Mouse (Mus musculus) NIH3T3 (cell line): ENCODE results near the gene Abca9.

Source experiments
- DNase-seq: peaks from one replicate; pipeline ENCODE4 v3.0.0-alpha.2; 2012; ENCODE audit warnings: low read depth

The Abca9 gene

DNA sequence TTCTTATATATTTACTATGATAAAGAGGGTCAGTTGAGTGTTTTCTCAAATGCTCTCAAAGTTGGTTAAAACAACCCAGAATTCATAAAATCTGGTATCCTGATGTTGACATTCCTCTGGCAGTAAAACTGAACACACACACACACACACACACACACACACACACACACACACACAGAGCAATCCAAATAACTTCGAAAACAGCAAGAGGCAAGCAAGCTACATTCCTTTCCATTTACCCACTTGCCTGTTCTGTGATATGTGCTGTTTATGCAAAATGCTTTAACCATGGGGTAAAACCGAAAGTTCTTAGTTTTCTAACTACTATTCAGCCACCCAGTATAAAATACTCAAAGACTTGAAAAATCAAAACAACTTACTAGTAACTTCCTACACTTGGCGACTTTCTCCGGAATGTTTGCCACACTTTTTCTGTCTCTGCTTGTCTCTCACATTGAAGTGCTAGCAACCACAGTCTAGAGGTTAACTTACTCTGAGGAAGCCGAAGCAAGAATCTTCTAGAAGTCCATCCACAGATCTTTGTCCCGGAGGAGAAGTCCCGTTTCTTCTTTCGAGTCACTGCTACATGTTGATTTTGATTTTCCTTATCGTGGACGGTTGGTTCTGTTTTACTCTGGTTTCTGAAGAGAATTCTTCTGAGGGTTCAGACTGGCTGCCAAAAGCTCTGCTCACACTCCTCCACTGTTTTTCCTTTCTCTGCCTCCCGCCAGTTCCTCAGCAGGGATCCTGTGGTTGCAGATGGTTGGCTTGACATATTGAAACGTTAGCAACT is at the start of gene Abca9:
Gene Abca9 (minus strand): TSS at position 738 of the 793 bp plus-strand sequence.
- DNase-seq: peak; percentile 46

DNA sequence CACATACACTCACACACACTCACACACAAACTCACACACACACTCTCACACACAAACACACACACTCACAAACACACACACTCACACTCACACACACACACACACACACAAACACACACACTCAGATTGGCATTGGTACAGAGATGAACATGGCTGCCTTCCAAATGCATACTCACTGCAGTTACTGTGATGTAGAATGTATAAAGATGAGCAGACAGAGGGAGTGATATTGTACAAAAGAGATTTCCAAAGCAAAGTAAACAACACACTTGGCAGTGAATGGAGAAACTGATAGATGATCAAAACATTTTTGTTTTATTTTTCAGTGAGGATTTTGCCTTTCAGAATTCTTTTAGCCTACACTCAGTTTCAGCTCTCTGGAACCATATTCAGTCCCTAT is 49.1 kb upstream of the Abca9 start:
- no peak for DNase-seq

DNA sequence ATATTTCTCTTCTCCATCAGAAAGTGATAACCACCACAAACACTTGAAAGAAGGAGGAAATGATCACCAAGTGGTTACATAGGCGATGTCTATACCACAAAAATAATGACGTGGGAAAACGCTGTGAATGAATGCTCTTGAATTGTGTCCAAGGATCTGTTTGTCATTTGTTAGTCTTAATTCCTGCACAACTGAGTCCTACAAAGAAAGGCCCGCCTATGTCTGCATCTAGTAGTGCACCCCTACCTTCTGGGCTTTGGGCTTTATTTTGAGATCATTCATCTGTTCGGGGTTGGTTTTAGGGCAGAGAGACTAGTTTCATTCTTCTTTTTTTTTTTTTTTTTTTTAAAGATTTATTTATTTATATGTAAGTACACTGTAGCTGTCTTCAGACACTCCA is 35.9 kb upstream of the Abca9 start:
- no peak for DNase-seq

DNA sequence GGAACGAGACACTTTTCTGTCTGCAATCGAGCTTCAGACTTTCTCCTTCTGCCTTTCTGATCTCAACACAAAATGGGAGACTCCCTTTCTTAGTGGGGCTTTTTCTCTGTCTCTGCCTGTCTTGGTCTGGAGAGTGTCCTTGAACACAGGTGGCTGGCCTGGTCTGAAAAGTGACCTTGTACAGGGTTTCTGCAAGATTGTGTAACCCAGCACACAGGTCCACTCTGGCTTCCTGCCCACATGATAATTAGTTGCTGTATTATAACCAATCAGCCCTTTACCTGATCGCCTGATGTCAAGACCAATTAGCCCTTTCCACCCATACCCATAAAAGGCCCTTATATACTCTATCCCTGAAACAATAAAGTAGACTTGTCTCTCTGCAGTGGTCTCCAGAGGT is 30.9 kb upstream of the Abca9 start:
- no peak for DNase-seq

DNA sequence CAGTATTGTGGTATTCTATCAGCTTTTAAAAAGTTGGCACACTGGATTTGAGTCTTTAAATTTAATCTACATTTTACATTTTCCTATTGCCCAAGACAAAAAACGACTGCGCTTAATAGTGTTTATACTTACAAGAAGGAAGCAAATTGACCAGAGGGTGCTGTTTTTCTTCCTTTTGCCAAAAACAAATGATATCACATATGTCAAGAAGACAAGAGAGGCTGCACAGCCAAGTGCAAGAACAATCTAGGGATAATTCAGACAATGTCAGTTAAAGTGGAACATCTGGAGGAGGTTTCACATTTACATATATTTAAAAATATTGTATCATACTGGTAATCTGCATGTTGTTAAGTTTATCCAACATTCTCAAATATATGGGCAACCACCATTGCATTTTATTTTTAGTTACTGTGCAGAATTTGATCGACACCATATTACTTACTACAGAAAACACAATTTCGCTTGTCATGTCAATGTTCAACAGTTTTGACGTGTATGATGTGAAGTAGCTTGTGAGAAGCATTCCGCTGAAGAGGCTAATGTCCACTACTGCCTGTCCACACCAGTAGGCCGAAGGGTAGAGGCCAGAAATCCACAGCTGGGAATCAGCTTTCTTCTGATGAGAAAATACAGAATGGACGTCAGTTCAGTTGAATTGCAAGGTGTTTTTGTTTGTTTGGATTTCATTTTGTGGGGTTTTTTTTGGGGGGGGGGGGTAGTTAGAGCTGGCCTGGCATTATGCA is 28.7 kb upstream of the Abca9 start:
- DNase-seq: no peak

DNA sequence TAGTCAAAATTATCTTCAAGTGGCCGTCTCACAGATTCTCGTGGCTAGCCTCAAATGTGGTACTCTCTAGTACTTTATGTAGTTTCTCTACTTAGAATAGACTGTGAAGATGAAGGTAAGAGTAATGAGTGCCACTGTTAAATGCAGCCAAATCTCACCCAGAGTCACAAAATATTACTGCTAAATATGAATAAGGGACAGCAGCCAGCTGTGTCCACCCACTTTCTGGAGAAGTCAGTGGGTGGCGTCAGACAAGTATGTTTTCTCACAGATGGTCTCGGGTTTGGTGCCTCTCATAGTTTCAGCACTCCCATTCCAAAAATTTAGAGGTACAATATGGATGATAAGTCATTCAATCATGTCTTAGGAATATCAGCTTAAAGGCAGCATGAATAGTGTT is 27.3 kb upstream of the Abca9 start:
- no peak for DNase-seq

DNA sequence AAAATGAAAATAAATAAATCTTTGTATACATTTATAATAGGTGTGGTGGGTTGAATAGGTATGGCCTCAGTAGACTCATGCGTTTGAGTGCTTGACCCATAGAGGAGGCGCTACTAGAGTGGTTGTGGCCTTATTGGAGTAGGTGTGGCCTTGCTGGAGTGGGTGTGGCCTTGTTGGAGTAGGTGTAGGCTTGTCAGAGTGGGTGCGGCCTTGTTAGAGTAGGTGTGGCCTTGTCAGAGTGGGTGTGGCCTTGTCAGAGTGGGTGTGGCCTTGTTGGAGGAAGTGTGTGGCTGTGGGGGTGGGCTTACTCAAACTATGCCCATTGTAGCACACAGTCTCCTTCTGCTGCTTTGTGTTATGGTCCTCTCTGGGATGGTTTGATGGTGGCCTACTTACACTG is 3.2 kb upstream of the Abca9 start:
- DNase-seq: no peak

DNA sequence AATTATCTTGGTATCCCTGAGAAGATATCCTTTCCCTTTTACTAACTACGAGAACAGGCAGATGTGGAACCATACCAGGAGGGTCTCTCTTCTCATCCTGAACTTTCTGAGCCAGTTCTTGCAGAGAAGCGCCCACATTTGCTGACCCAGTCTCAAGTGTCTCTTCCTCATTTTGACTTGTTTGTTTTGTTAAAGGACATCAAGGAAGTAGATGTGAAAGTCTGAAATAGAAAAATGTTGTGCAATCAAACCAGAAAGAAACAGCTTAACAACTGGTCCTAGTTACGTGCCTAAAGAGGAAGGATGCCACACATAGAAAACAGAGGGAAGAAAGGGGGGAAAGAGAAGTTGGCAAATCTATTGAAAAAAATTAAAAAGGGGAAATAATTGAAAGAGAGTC is 2.2 kb downstream of the Abca9 start:
- no peak for DNase-seq

DNA sequence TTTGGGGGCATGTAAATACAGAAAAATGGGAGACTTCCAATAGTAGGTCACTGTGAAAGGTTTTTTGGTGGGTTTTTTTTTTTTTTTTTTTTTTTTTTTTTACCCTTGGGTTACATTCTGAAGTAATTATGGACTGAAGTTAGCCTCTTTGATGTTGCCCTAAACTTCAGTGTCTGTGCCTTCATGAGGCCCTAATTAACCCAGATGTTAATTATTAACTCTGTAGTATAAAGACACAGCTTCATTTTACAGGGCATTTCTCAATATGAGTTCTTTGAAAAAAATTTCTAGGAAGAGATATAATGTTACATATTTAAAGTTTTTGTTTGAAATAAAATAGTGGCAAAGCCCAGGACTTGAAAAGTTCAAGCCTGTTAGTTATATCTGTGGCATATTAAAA is 2.6 kb downstream of the Abca9 start:
- no peak for DNase-seq

DNA sequence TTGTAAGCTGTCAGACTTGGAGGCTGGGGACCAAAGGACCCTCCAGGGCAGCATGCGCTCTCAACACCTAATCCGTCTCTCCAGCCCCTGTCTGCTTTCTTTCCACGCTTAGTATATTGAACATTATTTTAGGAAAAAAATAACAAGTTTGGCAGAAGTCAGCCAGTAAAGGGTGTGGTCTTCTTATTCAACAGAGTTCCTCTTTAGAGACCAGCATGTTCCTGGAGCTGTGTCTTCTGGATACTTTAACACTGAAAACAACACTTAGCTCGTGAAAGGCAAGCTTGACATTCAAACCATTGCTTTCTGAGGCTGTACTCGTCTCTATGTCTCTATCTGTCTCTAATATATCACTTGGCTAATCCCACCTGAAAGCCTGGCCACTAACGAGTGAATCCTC is 10.9 kb downstream of the Abca9 start:
- no peak for DNase-seq

DNA sequence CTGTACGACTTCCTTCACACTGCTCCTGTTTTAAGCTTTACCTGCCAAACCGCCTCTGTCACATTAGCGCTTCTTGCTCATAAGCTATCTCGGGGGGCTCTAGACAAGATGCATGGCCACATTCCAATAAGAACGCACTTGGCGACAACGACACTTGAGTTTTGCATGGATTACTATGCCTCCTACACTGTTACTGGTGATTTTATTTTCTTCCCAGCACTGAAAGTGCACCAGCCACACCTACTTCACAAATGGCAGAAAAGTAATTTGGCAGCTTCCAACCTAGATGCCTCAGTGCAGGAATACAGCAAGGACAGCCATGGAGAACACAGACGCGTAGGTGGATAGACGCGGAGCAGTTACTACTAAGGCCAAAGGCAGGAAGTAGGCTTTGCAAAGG is 12.0 kb downstream of the Abca9 start:
- no peak for DNase-seq

DNA sequence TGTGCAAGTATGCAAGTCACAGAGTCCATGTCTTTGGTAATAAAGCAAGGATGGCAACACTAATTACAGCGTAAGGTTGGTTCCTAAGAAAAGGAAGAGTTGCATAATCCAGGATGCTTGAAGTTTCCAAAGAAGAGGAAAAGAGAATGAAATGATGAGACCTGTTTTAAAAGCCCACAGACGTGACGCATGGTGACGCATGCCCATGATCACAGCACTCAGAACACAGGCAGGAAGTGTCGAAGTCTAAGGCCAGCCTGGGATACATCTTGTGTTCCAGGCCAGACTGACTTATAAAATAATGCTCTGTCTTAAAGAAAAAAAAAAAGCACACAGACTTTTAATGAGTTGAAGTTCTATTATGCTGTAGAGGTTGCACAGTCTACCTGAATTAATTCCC is 20.4 kb downstream of the Abca9 start:
- no peak for DNase-seq

DNA sequence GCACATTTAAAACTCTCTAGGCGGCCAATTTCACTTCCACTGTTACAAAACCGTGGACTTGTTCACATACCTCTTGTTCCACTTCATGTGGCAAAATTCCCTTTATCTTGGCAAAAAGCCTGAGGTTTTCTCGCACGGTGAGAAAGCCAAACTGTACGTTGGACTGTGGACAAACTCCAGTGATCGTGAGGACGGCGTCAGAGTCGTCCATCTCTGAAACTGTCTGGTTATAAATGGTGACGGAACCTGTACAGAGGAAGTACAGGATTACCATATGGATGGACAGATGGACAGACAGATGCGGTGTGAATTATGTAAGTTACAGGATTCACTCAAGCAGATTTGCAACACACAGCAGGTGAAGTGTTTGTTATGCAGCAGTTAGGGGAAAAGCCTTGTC is 22.6 kb downstream of the Abca9 start:
- no peak for DNase-seq

DNA sequence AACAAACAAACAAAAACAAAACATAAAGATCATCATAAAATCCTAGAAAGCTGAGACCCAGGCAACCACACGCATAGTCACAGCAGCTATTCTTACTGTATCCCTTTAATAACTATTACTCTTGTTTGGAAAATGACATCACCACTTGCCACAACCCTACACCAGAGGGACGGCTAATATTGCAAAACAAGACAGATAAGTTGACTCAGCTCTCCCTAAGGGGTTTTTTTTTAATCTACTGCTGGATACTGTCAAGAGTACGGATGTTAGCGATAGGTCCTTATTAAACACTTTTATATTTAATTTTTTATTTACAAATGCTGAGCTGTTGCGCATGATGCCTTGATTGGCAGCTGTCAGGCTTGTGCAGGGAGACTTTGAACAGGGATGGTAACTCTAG is 37.2 kb downstream of the Abca9 start:
- peak; percentile 10 for DNase-seq

DNA sequence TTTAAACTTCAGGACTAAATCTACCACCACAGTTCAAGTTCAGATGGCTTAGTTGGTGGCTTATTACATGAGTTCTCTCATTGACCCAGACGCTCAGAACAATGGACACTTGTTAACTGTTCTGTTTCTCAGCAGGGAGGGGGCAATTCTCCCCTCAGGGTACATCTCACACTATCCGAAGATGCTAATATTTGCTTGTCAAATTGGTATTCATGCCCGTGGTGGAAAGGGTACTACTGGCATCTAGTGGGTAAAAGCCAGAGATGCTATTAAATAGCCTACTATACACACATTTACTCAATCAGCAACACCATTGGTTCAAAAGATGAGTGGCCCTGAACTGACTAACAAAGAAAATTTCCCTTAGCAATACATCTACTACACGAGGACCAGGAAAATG is 56.9 kb downstream of the Abca9 start:
- peak; percentile 9 for DNase-seq

DNA sequence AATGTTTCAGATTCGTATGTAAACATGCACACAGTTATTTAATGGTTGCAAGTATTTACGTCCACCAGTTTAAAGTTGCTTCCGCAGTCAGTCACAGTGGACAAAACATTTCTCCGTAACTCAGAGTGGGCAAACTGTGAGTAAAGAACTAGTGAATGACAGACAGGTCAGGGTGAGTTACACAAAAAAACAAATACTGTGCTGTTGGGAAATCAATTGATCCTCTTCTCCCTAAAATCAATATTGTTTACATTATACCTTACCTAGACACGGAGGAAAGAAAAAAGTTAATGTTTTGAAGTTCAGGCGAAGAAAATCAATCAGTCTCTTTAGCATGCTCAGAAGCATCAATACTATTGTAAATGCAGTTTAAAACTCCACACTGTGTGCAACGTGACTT is 66.6 kb downstream of the Abca9 start:
- DNase-seq: no peak

DNA sequence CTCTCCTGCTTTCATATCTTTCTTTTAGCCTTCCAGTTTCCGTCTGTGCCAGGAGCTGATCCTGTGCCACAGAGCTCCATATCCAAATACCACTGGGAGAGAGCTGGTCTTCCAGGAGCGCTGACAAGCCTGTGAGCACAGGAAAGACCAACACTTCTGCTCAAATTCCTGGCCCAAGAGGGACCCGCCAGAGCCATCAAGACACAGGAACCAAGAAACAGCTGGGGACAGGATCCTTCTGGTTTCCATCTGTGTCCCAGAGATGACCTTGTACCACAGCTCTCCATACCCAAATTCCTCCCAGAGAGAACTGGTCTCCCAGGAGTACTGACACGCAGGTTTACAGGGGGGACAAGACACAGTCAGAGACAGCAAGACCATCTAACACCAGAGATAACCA is 69.1 kb downstream of the Abca9 start:
- DNase-seq: no peak

DNA sequence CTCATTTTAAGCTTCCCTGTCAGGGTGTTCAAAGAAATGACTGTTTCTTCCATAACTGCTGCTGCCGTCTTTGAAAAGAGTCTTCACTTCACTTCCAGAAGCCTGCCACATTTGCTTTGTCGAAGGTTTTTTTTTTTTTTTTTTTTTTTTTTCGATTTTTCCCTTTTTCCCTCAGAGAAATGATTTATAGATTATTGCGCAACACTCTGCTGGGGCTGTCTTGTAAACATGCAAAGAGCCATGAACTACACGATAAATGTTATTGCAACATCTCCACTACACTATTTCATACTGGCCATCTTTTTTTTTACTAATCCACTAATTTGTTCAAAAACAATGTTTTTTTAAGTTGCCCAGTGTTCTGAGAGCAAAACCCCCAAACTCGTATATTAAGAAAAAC is 70.5 kb downstream of the Abca9 start:
- DNase-seq: peak; percentile 8

DNA sequence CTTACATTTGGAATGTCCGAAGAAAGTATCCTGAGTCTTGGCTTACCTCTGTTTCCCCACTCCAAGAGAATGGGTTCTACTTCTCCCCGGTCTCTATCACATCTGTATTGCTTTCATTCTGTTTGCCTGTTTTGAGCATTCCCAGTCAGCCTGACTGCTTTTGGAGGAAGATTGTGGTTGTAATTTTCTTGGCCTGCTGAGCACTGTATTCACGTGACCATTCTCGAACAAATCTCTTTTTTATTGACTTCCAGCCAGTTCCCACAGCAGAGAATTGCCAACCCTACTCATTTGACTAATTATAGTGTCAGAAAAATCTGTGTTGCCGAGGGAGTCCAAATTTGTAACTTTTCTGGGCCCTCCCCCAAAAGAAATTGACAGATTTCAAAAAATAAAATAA is 72.1 kb downstream of the Abca9 start, which contains the start of gene Abca8a:
Gene Abca8a (minus strand): TSS at position 121 of the 400 bp plus-strand sequence.
- no peak for DNase-seq

DNA sequence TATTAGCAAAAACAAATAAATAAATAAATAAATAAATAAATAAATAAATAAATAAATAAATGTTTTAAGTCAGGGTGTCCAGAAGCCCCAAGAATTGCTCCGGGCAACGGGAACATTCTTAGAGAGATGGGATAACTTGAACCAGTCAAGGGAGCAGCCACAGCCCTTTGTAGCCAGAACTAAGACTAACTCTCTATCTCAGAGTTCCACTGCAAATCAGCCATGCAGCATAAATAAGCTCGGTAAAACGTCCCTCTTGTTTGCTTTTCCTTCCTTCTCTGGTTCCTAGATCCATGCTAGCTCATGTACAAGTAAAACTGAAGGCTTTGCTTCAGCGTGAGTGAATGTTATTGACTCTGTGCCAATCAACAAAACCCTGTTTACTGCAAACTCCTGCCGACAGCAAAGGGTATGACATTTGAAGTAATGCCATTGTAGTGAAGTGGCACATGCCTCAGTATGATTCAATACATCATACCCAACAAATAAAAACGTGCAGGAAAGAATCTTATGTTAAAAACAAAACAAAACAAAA is 73.1 kb downstream of the Abca9 start:
- DNase-seq: no peak

DNA sequence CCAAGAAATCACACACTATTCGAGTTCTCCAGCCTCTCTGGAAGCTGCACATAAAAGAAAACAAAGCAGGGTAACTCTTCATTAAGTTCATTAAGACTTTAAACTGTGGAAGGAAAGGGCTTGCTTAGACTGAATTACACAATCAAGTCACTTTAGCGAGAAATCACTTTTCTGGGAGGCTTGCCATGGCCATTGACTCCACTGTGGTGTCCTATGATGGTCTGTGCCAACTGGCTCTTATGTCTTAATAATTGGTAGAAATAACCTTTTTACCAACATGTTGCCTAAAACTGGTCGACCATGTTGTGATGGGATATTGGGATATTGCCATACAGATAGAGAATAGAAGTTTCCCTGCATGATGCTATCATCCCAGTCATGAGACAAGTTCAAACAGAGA is 73.8 kb downstream of the Abca9 start:
- DNase-seq: no peak

DNA sequence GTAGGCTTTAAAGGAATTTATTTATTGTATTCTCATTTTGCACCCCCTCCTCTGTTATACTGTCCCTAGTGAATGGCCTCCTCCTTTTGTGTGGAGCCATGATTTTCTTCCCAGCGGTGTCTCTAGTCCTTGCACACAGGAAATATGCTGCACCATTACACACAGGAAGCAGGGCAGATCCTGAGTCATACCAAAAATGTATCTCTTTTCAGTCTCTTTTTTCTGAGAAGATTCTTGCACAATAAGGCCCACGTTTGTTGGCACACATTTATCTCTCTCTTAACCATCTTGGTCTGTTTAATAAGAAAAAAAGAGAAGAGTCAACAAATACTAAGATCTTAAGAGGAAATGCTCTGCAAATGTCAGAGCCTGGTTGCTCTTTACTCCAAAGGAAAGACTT is 76.7 kb downstream of the Abca9 start:
- DNase-seq: peak; percentile 17

DNA sequence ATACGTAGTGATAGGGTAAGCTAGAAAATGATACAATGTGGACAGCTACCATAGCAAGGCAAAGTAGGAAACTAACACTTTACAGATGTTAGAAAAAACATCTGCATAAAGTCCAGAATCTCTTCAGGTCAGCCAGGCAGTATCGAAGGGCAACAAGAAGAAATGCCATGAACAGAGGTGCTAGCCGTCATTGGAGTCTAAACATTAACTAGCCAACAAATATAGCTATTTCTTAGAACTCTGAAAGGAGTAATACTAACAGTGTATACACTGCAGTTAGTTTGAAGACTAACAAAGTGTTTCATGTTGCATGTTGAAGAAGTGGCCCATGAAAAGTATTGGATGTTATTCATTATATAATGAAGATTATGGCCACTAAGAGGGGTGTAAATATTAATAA is 95.8 kb downstream of the Abca9 start:
- no peak for DNase-seq
